Mouse (Mus musculus) intestine, postnatal 0 days (tissue): Measurements from ENCODE around the gene Tmem130. TPM values are rescaled to one million over a fixed set of nuclear protein-coding genes. Genes with fewer than 3 reads are reported as not detected.

Experiments used
- ATAC-seq: fragments of 200-750 bp; cut with Nextera tagmentation; 2 replicates; pipeline ENCODE4 v1.8.0; 2017; ENCODE audit warnings: mild to moderate bottlenecking, moderate TSS enrichment, moderate library complexity
- H3K27ac ChIP-seq: fragments of 300-500 bp; sonication (generic); 2 replicates; pipeline ENCODE4 v1.5.1; 2014; ENCODE audit warnings: mild to moderate bottlenecking, low read depth, low read length, moderate library complexity
- H3K27me3 ChIP-seq: fragments of 300-500 bp; sonication (generic); replicated peaks from 2 replicates; pipeline ENCODE4 v1.6.1; 2014; ENCODE audit warnings: low read length, mixed read lengths; ENCODE audit not compliant: control insufficient read depth, insufficient read depth
- H3K36me3 ChIP-seq: fragments of 300-500 bp; sonication (generic); 2 replicates; pipeline ENCODE4 v1.6.1; 2014; ENCODE audit warnings: mild to moderate bottlenecking, moderate library complexity; ENCODE audit not compliant: control insufficient read depth, insufficient read depth
- H3K4me1 ChIP-seq: fragments of 300-500 bp; sonication (generic); replicated peaks from 2 replicates; pipeline ENCODE4 v1.6.1; 2014; ENCODE audit warnings: antibody characterized with exemption, low read length, mixed read lengths; ENCODE audit not compliant: control insufficient read depth, insufficient read depth
- H3K4me2 ChIP-seq: fragments of 300-500 bp; sonication (generic); replicated peaks from 2 replicates; pipeline ENCODE4 v1.6.1; 2014; ENCODE audit warnings: low read depth, mild to moderate bottlenecking, moderate library complexity
- H3K4me3 ChIP-seq: fragments of 300-500 bp; sonication (generic); 2 replicates; pipeline ENCODE4 v1.5.1; 2014; ENCODE audit warnings: low read depth, low read length
- H3K9ac ChIP-seq: fragments of 300-500 bp; sonication (generic); 2 replicates; pipeline ENCODE4 v1.6.1; 2014; ENCODE audit warnings: mild to moderate bottlenecking, low read depth, low read length
- H3K9me3 ChIP-seq: fragments of 300-500 bp; sonication (generic); 2 replicates; pipeline ENCODE4 v1.6.1; 2016; ENCODE audit warnings: mixed run types; ENCODE audit not compliant: control insufficient read depth
- CTCF ChIP-seq: sonication (generic); IDR thresholded peaks from 2 replicates; pipeline ENCODE4 v1.5.1; 2016; ENCODE audit warnings: low read depth, mild to moderate bottlenecking, control low read depth, antibody characterized with exemption, moderate library complexity
- WGBS: fragments of 180-500 bp; shearing (Covaris S2); extraction: QIAGEN DNeasy Blood & Tissue Kit; methylation state at CpG from one replicate; pipeline ENCODE4 v1.1.7; 2014; 5-methylcytosine and 5-hydroxymethylcytosine counted together
- polyA plus RNA-seq: library from polyadenylated mRNA; unstranded; fragments of >200 nt; fragmentation: Nextera tagmentation; extraction: Ambion mirVana; gene quantifications from 2 replicates; pipeline ENCODE4 v1.2.1, GENCODE M21; 2015

Tmem130 gene
- polyA plus RNA-seq, 1 experiment from 2014 or later, result 2.4 TPM

DNA sequence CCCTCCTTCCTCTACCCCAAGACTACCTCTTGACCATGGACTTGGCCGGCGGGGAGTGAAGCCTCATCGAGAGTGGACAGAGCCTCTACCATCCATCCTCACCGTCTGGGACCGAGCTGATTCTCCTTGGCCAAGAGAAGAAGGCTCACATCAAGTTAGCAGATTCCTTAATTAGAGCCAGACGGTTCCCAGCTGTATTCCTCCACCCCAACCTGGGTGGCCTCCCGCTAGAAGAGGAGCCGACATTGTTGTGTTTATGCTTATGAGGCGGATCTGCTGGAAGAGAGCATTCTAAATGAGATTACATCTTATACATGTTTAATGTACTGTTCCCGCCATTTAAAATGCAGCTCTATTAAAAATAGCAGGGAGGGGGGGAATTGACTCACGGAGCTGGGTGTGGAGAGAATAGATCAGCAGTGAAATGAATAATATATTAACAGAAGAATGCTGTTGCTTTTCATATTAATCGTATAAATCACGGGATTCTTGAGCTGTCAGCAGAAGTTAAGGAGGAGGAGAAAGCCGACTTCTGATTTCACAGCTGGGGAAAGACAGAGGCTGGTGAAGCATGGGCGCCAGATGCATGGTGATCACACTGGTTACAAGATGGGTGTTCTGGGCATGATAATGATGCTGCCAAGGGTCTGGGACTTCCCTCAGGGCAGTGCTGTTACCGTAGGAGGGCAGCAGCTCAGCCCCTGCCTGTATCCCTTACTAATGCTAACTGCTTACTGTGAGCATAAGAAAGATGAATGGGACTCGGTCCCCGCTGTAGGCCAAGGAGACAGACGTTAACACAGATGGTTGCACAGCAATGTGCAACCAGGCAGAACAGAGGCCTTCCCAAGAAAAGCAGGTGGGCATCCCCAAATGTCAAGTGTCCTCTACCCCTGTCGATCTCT, 57.9 kb downstream of the Tmem130 start:
- Histone ChIP-seq H3K4me2 (no peak overlapping the region), H3K9me3 (no peaks in the 10 kb centered on the region), H3K9ac (no peak overlapping the region), H3K27me3 (no peaks in the 10 kb centered on the region), H3K4me1 (no peaks in the 10 kb centered on the region), H3K4me3 (no peak overlapping the region), H3K36me3 (no peaks in the 10 kb centered on the region), H3K27ac (no peak overlapping the region)
- TF ChIP-seq CTCF, result no peak; the same call in 1 of the 2 replicates
- 65% methylated on average over 20 of the region's 20 CpGs for WGBS
- ATAC-seq, result no peak

DNA sequence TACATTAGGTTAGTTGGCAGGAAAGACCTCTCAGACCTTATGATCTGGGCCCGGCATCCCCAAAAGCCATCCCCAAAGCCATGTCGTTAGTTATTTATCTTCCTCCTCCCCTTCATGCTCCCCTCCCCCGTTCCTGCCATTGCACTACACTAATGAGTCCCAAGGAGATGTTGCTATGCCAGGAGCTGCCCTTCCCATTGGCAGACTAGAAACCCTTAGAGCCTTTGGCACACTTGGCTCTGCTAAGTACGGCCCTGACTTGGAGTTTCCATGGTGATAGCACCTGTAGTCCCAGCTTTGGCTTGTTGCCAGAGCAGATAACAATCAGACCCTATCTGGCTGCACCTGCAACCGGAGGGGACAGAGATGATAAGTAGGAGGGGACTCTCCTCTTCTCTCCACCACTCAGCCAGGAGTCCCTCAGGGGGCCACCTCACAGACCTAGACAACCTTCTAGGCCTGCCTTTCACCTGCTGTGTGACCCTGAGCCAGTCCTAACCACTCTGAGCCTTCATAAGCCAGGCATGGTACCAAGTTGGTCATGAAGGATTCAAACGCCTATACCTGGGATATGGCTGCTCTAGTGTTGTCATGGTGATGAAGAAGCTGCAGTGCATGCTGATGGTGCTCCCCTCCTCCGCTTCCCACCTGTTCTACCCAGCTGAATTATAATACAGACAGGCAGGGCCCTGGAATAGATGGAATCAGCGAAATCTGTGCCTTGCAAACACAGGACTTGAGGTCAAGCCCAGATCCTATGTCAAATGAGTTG, 66.1 kb downstream of the Tmem130 start:
- no peak overlapping the region for H3K4me2 ChIP-seq
- no peak for ATAC-seq
- no peaks in the 10 kb centered on the region for H3K36me3 ChIP-seq
- no peak for TF ChIP-seq CTCF
- 59% methylated on average over 8 of the region's 8 CpGs for whole genome bisulfite sequencing
- no peak overlapping the region for H3K27ac ChIP-seq
- no peaks in the 10 kb centered on the region for H3K9me3 ChIP-seq
- no peaks in the 10 kb centered on the region for H3K27me3 ChIP-seq
- H3K4me3 ChIP-seq, result no peak overlapping the region
- H3K4me1 ChIP-seq, result no peaks in the 10 kb centered on the region
- no peak overlapping the region for H3K9ac ChIP-seq

- peak; percentile 38 for TF ChIP-seq CTCF
- no peak overlapping the region for H3K27ac ChIP-seq
- H3K9ac ChIP-seq, result no peak overlapping the region
- no peak overlapping the region for H3K4me3 ChIP-seq
- no peaks in the 10 kb centered on the region for H3K36me3 ChIP-seq
- H3K27me3 ChIP-seq, result no peaks in the 10 kb centered on the region
- 77% methylated on average over 4 of the region's 4 CpGs for WGBS
- H3K4me2 ChIP-seq, result no peak overlapping the region
- H3K4me1 ChIP-seq, result no peaks in the 10 kb centered on the region
- no peak for ATAC-seq
- H3K9me3 ChIP-seq, result no peaks in the 10 kb centered on the region
Observed at GRCm38 (mm10) chr5:144694161-144694560, 67.5 kb downstream of the Tmem130 start.

- WGBS, result 82% methylated on average over 4 of the region's 4 CpGs
- Histone ChIP-seq H3K4me1 (no peaks in the 10 kb centered on the region), H3K27me3 (no peaks in the 10 kb centered on the region), H3K9me3 (no peaks in the 10 kb centered on the region), H3K9ac (no peak overlapping the region), H3K4me3 (no peak overlapping the region), H3K27ac (no peak overlapping the region), H3K36me3 (no peaks in the 10 kb centered on the region), H3K4me2 (no peak overlapping the region)
- TF ChIP-seq CTCF, result no peak
- ATAC-seq, result no peak
Observed at GRCm38 (mm10) chr5:144691421-144691820, 70.2 kb downstream of the Tmem130 start.

- Histone ChIP-seq H3K4me1 (no peaks in the 10 kb centered on the region), H3K4me3 (no peak overlapping the region), H3K27me3 (no peaks in the 10 kb centered on the region), H3K36me3 (no peaks in the 10 kb centered on the region), H3K9ac (no peak overlapping the region), H3K4me2 (no peak overlapping the region), H3K9me3 (no peaks in the 10 kb centered on the region), H3K27ac (no peak overlapping the region)
- 52% methylated on average over 4 of the region's 4 CpGs for WGBS
- no peak for TF ChIP-seq CTCF
- ATAC-seq, result no peak
Observed at GRCm38 (mm10) chr5:144688371-144688770, 73.2 kb downstream of the Tmem130 start.

Other genes starting within 250 kb of the Tmem130 start
- 2.0 and 2.2 TPM in 2 replicates for gene Nptx2, start 215.9 kb downstream of the Tmem130 start, polyA plus RNA-seq
- gene Trrap, start 5.9 kb upstream of the Tmem130 start, polyA plus RNA-seq, result 20.0 and 24.3 TPM in 2 replicates
- gene Smurf1, start 204.0 kb upstream of the Tmem130 start, polyA plus RNA-seq, result 7.4 and 8.2 TPM in 2 replicates